Mouse (Mus musculus) neutrophil, adult 5-6 weeks (primary cell): Measurements from ENCODE around the gene Abcc9. TPM values are rescaled to one million over a fixed set of nuclear protein-coding genes. Genes with fewer than 3 reads are reported as not detected.
"Not testable (repeated sequence)": the region's sequence is repeated elsewhere in the genome, so short reads cannot be mapped to it uniquely, and the experiment has no call there.

Experiments
- ATAC-seq: fragments of 151-379, 151-347 bp; 2 replicates; pipeline ENCODE4 v1.8.0; 2017; ENCODE audit warnings: mild to moderate bottlenecking, moderate TSS enrichment; ENCODE audit not compliant: insufficient number of reproducible peaks, poor library complexity, low FRiP score, severe bottlenecking; ENCODE audit errors: extremely low read depth
- total RNA-seq: library from RNA; stranded (forward); fragments of 200-1000 nt; gene quantifications from 2 replicates; pipeline ENCODE4 v1.2.3, GENCODE M21; 2017

Gene Abcc9
- total RNA-seq, 1 experiment from 2014 or later = not detected

DNA sequence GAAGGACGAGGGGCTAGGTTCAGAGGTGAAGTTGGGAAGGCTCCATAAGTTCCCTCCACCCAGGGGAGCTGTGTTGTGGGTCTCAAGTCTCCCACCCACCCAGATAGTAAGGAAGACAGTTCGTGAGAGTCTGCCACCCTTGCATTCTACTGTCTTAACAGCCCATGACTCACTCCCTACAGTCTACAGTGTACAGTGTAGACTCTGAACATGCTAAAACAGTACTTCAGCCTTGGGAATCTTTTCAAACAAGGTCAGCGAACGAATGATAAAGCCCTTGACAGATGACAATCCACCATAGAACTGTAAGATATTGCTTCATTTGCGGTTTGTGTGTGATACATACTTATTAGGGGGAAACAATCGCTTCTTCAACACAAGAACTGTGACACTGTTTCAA lies 8.6 kb upstream of the Abcc9 start:
- ATAC-seq = no peak

DNA sequence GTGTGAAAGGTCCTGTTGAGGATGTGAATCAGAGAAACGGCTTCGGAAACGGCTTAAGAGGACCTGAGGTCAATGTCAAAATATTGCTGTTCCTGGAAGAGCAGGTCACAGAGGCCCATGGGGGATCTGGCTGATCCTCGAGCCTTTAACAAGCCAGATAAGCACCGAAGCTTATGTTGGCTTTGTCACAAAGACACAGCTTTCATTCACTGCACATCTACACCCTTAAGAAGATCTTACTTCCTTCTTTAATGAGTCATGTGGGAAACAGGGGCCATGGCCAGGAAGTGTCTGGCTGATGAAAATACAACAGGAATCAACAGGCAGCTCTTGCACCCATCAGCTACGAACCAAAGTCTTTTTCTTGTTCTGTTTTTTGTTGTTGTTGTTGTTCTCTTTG lies 6.3 kb upstream of the Abcc9 start:
- no peak for ATAC-seq

DNA sequence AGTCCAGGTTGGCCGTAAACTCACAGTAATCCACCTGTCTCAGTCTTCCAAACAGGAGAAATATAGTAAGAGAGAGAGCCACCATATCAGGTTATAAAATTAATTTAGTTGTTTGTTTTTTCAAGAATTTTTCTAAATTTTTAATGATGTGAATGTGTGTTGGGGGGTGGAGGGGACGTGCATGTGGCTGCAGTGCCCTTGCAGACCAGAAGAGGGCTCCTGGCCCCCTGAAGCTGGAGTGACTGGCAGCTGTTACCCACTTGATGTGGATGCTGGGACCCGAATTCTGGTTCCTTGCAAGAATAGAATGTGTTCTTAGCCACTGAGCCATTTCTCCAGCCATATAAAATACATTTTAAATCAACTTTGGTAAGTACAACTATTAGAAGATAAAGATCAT lies 4.6 kb upstream of the Abcc9 start:
- ATAC-seq = no peak

DNA sequence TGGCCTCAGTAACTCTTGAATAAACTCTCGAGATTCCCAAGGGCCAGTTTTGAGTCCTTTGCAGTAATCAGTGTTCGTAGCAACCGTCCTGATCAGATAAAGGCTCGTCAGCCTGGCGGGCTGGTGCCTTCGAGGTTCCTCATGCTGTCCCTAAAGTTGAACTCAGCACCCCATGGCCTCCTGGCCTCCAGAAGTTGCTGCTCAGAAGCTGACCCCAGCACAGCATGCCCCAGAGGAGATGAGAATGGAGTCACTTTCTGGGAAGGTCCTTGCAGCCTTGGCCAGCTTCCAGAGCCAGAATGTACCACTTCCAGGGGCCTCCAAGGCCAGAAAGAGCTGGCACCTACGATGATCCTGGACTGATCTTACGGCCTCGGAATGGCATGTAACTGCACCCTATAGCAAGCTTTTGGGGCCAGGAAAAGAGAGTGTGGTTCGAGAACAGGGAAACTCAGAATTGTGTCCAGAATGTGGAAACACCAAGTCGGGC lies 1.4 kb upstream of the Abcc9 start:
- ATAC-seq = no peak

DNA sequence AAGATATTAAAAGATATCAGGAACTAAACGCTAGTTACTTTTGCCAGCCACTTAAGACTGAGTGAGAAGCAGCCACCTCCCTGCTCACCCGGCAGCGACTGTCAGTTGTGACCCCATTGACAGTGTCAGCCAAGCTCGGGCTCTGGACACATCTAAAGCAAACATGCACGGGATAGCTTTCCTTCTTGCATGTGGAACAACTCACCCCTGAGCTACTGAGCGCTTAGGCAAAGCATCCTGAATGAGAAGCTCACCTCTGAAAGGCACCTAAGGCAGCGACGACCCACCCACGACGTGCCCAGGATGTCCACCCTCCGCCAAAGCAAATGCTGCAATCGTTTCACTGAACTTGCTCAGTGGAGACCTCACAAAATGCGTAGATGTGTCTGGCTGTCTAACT lies 954 bp downstream of the Abcc9 start:
- no peak for ATAC-seq

DNA sequence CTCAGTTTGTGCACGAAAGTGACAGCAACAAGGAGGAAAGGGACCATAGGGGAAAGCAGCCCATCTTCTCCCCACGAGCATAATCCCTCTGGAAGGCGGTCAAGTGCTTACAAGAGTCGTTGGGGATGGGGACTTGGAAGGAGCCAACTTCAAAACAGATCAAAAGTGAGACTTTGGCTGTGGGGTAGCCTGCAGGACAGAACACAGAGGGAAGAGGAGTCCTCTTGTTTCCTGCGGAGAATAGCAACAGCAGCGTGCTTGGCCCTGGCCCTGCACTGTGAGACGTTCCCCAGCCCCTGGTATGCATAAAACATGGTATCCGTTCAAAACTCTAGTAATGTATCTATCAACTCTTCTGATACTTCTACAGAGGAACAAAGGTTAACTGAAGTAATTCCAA lies 1.4 kb downstream of the Abcc9 start:
- ATAC-seq = no peak

DNA sequence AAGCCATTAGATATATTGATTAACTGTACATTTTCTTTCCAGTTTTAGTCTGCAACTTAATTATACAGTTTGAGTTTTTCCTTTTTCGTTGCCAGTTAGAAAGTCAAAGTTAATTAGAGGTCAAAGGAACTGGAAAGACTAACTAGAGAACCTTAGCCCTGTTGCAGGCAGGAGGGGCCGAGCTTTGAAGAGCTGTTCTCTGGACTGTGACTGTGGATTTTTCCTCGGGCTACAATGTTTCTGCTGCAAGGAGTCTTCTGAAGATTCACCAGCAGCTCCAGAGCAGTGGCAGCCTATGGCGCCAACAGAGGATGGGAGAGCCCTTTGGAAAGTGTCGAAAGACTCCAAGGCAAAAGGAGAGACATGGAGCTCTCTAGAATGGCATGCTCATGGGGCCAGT lies 10.0 kb downstream of the Abcc9 start:
- no peak for ATAC-seq

DNA sequence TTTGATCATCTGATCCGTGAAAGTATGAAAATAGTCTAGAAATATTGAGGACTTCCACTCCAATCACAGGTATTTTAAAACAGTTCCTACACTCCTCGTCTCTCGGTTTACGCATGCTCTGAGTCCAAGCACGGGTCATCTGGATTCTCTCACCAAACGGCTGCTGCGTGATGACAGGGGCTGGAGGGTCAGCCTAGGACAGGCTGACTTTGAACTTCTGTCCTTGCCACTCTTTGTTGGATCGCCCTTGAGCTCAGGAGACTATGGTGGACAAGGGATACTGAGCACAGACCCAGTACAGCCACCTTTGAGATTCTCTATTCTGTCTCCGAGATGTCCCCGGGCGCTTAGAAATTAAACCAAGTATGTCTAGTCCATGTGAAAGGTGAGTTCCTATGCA lies 12.4 kb downstream of the Abcc9 start:
- ATAC-seq = no peak

DNA sequence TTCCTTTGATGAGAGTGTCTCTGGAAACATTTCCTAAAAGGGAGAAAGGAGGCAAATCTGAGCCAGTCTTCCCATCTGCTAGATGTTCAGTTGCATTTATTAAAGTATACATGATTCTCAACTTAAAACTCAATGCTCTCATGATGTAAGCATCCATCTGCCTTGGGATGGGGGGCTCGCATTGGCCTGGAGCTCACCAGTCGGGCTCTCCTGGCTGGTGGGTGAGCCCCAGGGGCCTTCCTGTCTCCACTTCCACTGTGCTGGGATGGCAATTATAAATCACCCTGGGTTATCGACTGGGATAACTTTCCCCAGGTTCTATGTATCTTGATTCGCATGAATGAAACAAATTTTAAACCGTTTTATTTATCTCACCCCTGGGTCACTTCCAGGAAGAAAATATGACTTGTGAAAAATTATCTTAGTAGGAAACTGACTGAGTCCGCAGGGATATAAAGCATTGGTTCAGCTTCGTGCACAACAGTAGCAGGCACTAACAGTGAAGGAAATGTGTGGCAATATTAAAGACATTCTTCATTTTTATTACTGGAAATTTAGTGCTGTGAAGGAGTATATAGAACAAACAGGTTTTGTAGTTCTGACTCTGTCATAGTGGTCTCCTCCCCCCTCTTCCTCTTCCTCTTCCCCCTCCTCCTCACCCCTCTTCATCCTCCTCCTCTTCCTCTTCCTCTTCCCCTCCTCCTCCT lies 19.0 kb downstream of the Abcc9 start:
- no peak for ATAC-seq

DNA sequence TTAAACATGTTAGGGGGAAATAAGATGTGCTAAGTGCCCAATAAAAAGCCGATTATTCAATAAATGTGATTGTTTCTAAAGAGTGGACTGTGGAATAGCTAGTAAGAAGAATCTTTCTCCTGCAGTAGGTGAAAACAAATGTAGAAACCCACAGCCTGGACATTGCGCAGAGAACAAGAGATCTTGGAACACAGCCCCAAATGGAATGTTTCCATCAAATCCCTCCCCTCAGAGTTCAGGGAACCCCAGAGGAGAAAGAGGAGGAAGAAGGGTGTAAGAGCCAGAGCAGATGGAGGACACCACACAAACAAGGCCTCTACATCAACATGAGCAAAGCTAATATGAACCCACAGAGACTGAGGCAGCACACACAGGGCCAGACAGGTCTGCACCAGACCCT lies 32.1 kb downstream of the Abcc9 start:
- ATAC-seq = no peak

DNA sequence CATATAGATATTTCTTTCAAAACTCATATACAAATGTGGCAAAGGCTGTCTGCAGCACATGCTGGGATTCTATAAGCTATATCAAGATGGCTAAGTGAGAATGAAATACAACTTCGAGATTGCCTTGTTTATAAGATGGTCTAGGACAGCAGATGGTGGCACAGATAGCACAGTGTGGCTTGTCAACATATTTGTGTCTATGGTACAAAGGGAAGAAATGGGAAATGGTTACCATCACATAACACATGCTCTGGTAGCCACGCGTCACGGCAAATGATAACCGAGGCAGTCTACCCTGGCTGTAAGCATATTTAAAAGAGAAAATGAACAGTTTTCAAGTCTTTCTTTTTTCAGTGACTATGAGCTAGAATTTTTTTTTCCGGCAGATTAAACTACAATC lies 32.8 kb downstream of the Abcc9 start:
- no peak for ATAC-seq

DNA sequence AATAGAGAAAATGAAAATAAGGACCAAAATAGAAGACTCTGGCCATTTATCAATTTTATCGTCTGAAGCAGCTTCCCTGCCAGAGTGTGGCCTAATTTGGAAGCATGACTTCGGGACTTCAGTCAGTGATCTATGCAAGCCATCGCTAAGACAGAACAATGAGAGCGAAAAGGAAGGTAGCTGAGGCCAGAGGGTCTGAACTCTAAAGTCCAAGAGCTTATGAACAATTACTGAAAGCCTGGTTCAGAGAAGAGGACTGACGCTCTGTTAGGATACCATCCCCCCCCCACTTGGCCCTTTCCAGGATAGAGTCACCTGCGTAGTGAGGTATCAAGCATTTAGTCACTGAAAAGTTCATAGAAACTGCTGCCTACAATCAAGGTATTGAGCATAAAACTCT lies 33.3 kb downstream of the Abcc9 start:
- no peak for ATAC-seq

DNA sequence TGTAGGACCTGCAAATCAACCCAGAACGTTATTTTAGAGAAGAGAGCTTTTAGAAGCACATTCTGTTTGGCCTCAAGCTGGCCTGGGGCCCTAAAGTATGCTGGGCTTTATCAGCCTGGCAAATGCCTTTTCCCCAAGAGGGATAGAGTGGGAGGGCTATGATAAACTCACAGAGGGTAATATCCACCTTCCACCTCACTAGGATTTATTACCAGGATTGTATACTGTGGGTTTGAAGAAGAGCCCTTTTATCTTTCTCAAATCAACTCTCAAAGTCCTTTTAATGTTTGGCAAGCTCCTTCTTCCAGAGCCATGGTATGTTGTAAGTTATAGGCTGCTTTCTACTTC lies 33.7 kb downstream of the Abcc9 start:
- ATAC-seq = no peak

DNA sequence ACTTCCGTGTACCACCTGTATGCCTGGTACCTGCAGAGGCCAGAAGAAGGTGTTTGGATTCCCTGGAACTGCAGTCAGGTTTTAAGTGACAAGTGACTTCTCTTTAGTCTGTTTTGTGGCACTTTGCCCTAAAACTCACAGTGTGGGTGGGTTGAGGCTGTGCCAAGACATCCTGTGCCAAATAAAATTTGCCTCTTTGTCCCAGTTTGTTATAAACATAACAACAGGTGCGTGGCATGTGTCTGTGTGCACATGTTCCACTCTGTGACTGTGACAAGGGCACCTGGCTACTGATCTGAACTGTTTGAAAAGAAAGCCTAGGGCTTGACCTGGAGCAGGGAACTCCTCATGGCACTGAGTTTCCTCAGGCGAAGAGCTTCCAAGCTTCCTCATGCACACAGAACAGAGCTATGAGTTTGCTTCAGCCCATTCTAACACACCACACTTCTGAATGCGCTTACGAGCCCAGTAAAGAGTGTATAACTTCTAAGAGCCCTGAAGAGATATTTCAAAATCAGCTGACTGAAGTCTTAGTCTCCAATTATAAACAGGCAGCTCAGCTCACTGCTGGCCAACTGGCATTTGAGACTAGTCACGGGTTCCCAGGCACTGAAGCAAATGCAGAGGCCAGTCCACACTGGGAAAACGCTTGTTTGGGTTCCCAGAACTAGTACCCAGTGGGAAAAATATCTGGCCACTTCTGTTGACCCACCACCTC lies 34.3 kb downstream of the Abcc9 start:
- ATAC-seq = no peak

DNA sequence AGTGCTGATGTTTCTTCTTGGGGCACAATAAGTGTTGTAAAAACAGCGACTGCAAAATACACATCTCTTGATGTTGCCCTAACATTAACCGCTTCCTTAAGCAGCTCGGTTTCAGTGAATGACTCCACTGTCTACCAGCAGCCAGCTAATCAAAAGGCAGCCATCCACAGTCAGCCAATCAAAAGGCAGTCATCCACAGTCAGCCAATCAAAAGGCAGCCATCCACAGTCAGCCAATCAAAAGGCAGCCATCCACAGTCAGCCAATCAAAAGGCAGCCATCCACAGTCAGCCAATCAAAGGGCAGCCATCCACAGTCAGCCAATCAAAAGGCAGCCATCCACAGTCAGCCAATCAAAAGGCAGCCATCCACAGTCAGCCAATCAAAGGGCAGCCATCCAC lies 40.1 kb downstream of the Abcc9 start:
- ATAC-seq = not testable (repeated sequence)

DNA sequence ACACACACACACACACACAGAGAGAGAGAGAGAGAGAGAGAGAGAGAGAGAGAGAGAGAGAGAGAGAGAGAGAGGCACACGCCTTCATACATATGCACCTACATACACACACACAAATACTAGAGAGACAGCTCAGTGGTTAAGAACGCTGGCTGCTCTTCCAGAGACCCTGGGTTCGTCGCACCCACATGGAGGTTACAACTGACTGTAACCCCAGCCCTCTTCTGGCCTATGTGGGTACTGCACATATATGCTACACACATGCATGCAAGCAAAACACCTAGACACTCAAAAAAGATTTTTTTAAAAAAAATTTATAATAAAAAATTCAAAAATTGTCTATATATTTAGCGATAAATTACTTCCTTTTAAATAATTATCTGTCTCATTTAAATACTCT lies 43.1 kb downstream of the Abcc9 start:
- ATAC-seq = no peak

DNA sequence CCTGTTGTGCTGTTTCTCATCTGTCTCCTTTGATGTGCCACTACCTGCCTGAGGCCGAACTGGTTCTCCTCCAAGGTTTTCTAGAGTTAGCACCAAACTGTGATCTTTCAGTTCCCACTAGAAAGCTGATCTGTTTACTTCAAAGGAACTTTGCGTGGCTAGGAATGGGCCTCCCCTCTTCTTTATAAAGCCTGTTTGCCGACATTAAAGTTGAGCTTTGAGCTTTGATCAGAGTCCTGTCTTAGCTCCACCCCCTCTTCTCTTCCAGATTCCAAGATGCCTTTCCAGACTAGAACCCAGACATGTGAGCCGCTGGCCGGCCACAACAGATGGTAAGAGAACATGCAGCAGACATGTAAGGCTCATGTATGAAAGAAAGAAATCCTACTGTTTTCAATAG lies 47.6 kb downstream of the Abcc9 start:
- no peak for ATAC-seq

DNA sequence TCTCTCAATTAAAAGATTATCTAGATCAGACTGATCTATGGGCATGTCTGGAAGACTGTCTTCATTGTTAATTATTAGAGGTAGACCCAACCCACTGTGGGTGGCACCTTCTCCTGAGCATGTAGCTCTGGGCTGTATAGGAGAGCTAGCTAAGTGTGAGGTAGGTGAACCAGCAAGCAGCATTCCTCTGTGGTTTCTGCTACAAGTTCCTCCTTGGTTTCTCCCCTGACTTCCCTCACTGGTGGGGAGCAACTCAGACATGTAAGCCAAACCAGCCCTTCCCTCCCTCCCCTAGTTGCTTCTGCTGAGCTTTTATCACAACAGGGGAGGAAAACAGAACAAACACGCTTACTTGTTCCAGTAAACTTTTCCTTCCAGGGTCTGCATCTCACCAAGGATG lies 49.9 kb downstream of the Abcc9 start:
- ATAC-seq = no peak

DNA sequence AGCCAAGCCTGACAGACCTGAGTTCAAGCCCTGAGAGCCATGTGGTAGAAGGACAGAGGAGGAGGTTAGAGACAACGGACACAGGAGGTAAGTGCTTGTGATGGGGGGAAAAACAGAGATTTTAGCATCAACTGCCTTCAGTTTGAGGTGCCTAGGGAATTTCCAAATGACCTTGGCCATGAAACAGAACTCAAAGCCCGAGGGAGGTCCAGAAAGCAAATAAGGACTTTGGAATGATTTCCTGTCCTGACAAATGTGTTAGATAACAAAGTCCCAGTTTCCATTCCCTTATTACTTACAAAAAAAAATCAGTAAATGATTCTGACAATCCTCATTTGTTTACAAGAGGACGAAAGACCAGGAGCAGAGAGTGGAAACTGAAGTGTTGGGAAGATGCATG lies 52.8 kb downstream of the Abcc9 start:
- no peak for ATAC-seq

DNA sequence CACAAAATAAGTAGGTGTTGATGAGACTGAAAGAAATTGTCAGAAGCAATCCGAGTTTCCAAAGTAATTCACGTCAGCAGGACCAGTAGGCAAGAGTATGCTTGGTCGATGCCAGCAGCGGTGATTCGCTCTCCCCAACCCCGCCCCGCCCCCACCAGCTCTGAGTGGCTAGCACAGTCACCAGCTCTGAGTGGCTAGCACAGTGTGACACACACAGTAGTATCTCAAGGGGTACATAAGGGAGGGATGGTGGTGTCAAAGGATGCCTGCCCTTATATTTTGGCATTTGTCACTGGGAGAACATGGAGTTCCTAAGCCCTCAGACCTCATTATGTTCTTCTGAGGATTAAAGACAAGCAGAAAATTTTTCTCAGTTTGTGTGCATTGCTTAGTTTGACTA lies 56.6 kb downstream of the Abcc9 start:
- no peak for ATAC-seq

DNA sequence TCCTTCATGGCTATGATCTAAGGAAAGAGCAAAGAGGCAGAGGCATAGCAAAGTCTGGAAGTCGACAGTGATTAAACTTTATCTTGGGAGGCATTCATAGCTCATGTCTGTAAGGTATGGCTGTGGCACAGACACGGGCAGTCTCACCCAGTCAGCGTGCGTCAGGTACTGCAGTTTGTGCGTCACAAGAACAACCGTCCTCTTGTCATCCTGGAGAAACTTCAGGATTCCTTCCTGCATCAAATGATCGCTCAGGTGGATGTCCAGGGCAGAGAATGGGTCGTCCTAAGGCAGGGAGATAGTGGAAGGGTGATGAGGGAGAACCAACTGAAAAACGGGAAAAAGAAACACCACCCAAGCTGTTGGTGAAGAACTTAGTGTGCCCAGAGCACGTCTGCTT lies 62.8 kb downstream of the Abcc9 start:
- ATAC-seq = no peak
